Comparison of ENCODE assay signal across 12 mouse cellular contexts in the genomic region with DNA sequence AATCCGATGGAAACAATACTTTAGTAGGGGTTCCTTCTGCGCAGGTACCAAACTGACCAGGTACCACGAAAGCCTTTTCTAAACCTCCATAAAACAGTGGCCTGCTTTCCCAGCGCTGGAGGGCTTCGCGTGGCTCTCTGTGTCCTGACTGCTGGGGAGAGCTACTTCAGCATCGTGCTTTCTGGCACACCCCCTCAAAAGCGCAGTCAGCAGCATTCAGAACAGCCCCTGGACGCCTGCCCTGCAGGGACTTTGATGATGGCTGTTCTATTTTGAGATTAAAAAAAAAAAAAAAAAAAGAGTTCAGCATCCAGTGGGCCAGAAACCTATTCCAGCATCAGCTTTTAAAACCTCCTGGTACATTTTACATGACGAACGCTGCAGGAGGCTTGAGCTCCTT. TPM values are rescaled to one million over a fixed set of nuclear protein-coding genes. Genes with fewer than 3 reads are reported as not detected.
DNase-seq lines count a peak whose midpoint lies in the region; ATAC-seq and TF ChIP-seq lines count a peak whose summit lies in the region.
"Had no signal": no experiment of that assay in that cellular context is flagged by ENCODE, and none has a peak within 500 bp of the region (broad histone marks: within the 10 kb centered on the region; RNA-seq: fewer than 3 reads in every experiment).

No protein-coding gene starts in this region.

- ATAC-seq in lung, embryonic 16.5 days (ENCODE audit: low read depth), result peak; percentile 60; the same call in 1 of the 2 replicates
- no peak for ATAC-seq in hindbrain, postnatal 0 days
- ATAC-seq: forebrain, embryonic 15.5 days; hindbrain, embryonic 16.5 days had no signal

- H3K9me3 ChIP-seq in heart, embryonic 10.5 days, result no peaks in the 10 kb centered on the region
- no peaks in the 10 kb centered on the region for H3K9me3 ChIP-seq in lung, embryonic 16.5 days (ENCODE audit: control insufficient read depth, low read length)
- H3K9me3 ChIP-seq in hindbrain, postnatal 0 days (ENCODE audit: low read length), result no peaks in the 10 kb centered on the region
- H3K9me3 ChIP-seq: forebrain, embryonic 15.5 days; kidney, embryonic 15.5 days had no signal

- H3K4me2 ChIP-seq in lung, embryonic 16.5 days (ENCODE audit: low read depth, low read length), result no peak overlapping the region
- no peak overlapping the region for H3K4me2 ChIP-seq in hindbrain, postnatal 0 days (ENCODE audit: low read depth, low read length)
- H3K4me2 ChIP-seq: forebrain, embryonic 15.5 days; kidney, embryonic 15.5 days had no signal

- no peaks in the 10 kb centered on the region; the same call in 1 of the 2 replicates for H3K36me3 ChIP-seq in heart, adult 2 months (ENCODE audit: control insufficient read depth, insufficient read depth, low read length)
- no peaks in the 10 kb centered on the region for H3K36me3 ChIP-seq in heart, embryonic 10.5 days
- H3K36me3 ChIP-seq in lung, embryonic 16.5 days (ENCODE audit: control insufficient read depth, insufficient read depth, low read length), result no peaks in the 10 kb centered on the region
- no peaks in the 10 kb centered on the region for H3K36me3 ChIP-seq in hindbrain, postnatal 0 days (ENCODE audit: insufficient read depth, low read length)
- H3K36me3 ChIP-seq: forebrain, embryonic 15.5 days; kidney, embryonic 15.5 days had no signal

- H3K27me3 ChIP-seq in heart, adult 2 months (ENCODE audit: control insufficient read depth, insufficient read depth, low read length), result no peaks in the 10 kb centered on the region
- no peaks in the 10 kb centered on the region for H3K27me3 ChIP-seq in heart, embryonic 10.5 days (ENCODE audit: insufficient read depth, poor library complexity, severe bottlenecking)
- no peaks in the 10 kb centered on the region for H3K27me3 ChIP-seq in lung, embryonic 16.5 days (ENCODE audit: control insufficient read depth, insufficient read depth, low read depth, low read length)
- no peaks in the 10 kb centered on the region for H3K27me3 ChIP-seq in hindbrain, postnatal 0 days (ENCODE audit: insufficient read depth, low read length)
- H3K27me3 ChIP-seq: forebrain, embryonic 15.5 days; kidney, embryonic 15.5 days had no signal

- no peak overlapping the region for H3K27ac ChIP-seq in heart, adult 2 months
- no peak overlapping the region for H3K27ac ChIP-seq in heart, embryonic 10.5 days
- H3K27ac ChIP-seq in lung, embryonic 16.5 days (ENCODE audit: low read length), result no peak overlapping the region
- no peak overlapping the region for H3K27ac ChIP-seq in hindbrain, postnatal 0 days
- H3K27ac ChIP-seq: forebrain, embryonic 15.5 days; kidney, embryonic 15.5 days had no signal

- 48% methylated on average over 11 of the region's 11 CpGs for WGBS in heart, adult 2 months
- 81% methylated on average over 11 of the region's 11 CpGs for WGBS in heart, embryonic 10.5 days
- WGBS in lung, embryonic 16.5 days, result 64% methylated on average over 11 of the region's 11 CpGs
- WGBS in hindbrain, postnatal 0 days, result 73% methylated on average over 11 of the region's 11 CpGs

- TF ChIP-seq EP300 in heart, adult 2 months (IDR thresholded peaks at IDR 0.05; ENCODE audit: insufficient read depth, low read depth, low read length), result no peak

- H3K9ac ChIP-seq in heart, adult 2 months (ENCODE audit: low read depth, low read length), result no peak overlapping the region
- no peak overlapping the region for H3K9ac ChIP-seq in lung, embryonic 16.5 days (ENCODE audit: low read length)
- H3K9ac ChIP-seq in hindbrain, postnatal 0 days (replicated peaks; ENCODE audit: low read length), result no peak overlapping the region
- H3K9ac ChIP-seq: forebrain, embryonic 15.5 days; kidney, embryonic 15.5 days had no signal

- peak; percentile 52 to 56 for DNase-seq in heart, adult 2 months
- DNase-seq in heart, embryonic 10.5 days (ENCODE audit: low spot score), result no peak
- DNase-seq in lung, postnatal 25 days (ENCODE audit: low spot score), result no peak
- DNase-seq in heart, postnatal 10 days, result peak; percentile 64 to 69
- DNase-seq in skeletal muscle tissue, adult 2 months (ENCODE audit: low read depth, low spot score), result peak; percentile 81
- DNase-seq in kidney, postnatal 36 days, result no peak
- DNase-seq in hindbrain, postnatal 0 days (ENCODE audit: low spot score), result no peak
- DNase-seq: cerebellum, adult 8-10 months had no signal

- H3K79me2 ChIP-seq in heart, adult 2 months (replicated peaks; ENCODE audit: control insufficient read depth, insufficient read depth, low read length), result no peaks in the 10 kb centered on the region

- no peak for TF ChIP-seq POLR2A in heart, adult 2 months (IDR thresholded peaks at IDR 0.05; ENCODE audit: insufficient read depth, low read depth, low read length)

- H3K4me1 ChIP-seq in heart, adult 2 months (ENCODE audit: control insufficient read depth, insufficient read depth, low read length), result peaks cover under 1% of the 10 kb centered on the region; the same call in 1 of the 2 replicates
- peaks cover 3% of the 10 kb centered on the region for H3K4me1 ChIP-seq in heart, embryonic 10.5 days
- peaks cover 8% of the 10 kb centered on the region; the same call in 1 of the 2 replicates for H3K4me1 ChIP-seq in lung, embryonic 16.5 days (replicated peaks; ENCODE audit: control insufficient read depth, insufficient read depth, low read length)
- H3K4me1 ChIP-seq in hindbrain, postnatal 0 days (ENCODE audit: insufficient read depth, low read length), result no peaks in the 10 kb centered on the region

- TF ChIP-seq CTCF in heart, adult 2 months (IDR thresholded peaks at IDR 0.05), result no peak
- TF ChIP-seq CTCF in hindbrain, postnatal 0 days (IDR thresholded peaks at IDR 0.05; ENCODE audit: low read depth), result no peak

- intact Hi-C loops in heart, adult 2 months (cut with DNase I), result no loop called here
- intact Hi-C loops in heart, postnatal 10 days (cut with DNase I), result no loop called here

- H3K4me3 ChIP-seq in heart, adult 2 months, result no peak overlapping the region
- no peak overlapping the region for H3K4me3 ChIP-seq in heart, embryonic 10.5 days
- H3K4me3 ChIP-seq in lung, embryonic 16.5 days (ENCODE audit: low read length), result no peak overlapping the region
- H3K4me3 ChIP-seq in hindbrain, postnatal 0 days (ENCODE audit: low read length), result no peak overlapping the region
- H3K4me3 ChIP-seq: forebrain, embryonic 15.5 days; kidney, embryonic 15.5 days had no signal

RNA-seq across cellular contexts. Expression of a gene that starts 14.2 kb away (rescaled TPM):
- 100 to 1,000 TPM; 285 to 294 TPM for total RNA-seq in heart, adult 2 months (2021)
- polyA plus RNA-seq in heart, adult 2 months (2012; rRNA removed), result 413 and 640 TPM in 2 replicates
- 257 and 312 TPM in 2 replicates for polyA plus RNA-seq in heart, embryonic 10.5 days (2016; fragmentation: Nextera tagmentation; extraction: Ambion mirVana)
- polyA plus RNA-seq in lung, embryonic 16.5 days (2015; fragmentation: Nextera tagmentation; extraction: Ambion mirVana), result 506 and 518 TPM in 2 replicates
- total RNA-seq in heart, postnatal 10 days (2021), result 100 to 1,000 TPM; 333 to 347 TPM
- total RNA-seq in hindbrain, postnatal 0 days (2014; rRNA removed), result 444 and 454 TPM in 2 replicates
- 466 and 472 TPM in 2 replicates for polyA plus RNA-seq in hindbrain, postnatal 0 days (2015; fragmentation: Nextera tagmentation; extraction: Ambion mirVana)

RNA-seq across cellular contexts. Expression of a gene that starts 54.5 kb away (rescaled TPM):
- 1 to 10 TPM; 5.1 to 5.4 TPM for total RNA-seq in heart, adult 2 months (2021)
- 4.8 and 5.7 TPM in 2 replicates for polyA plus RNA-seq in heart, adult 2 months (2012; rRNA removed)
- 5.3 and 5.6 TPM in 2 replicates for polyA plus RNA-seq in heart, embryonic 10.5 days (2016; fragmentation: Nextera tagmentation; extraction: Ambion mirVana)
- 4.6 and 4.8 TPM in 2 replicates for polyA plus RNA-seq in lung, embryonic 16.5 days (2015; fragmentation: Nextera tagmentation; extraction: Ambion mirVana)
- total RNA-seq in heart, postnatal 10 days (2021), result 1 to 10 TPM; 5.2 to 6.0 TPM
- total RNA-seq in hindbrain, postnatal 0 days (2014; rRNA removed), result 12.8 and 13.9 TPM in 2 replicates
- 4.2 and 4.8 TPM in 2 replicates for polyA plus RNA-seq in hindbrain, postnatal 0 days (2015; fragmentation: Nextera tagmentation; extraction: Ambion mirVana)

Comparison
In these comparisons a context has a peak if more than half of its experiments do, and no peak if none do; other contexts are left out.
1. DNase-seq: peak in heart, adult 2 months (2 of 2), heart, postnatal 10 days (2 of 2) and skeletal muscle tissue, adult 2 months (single experiment); none in heart, embryonic 10.5 days (single experiment), lung, postnatal 25 days (single experiment), kidney, postnatal 36 days (0 of 2) and hindbrain, postnatal 0 days (single experiment).